Mouse (Mus musculus) naive thymus-derived CD4-positive, alpha-beta T cell, adult 2 months (primary cell): Measurements from ENCODE around the gene Sowahd.

Source experiments
- DNase-seq: peaks from one replicate; pipeline ENCODE4 v3.0.0-alpha.2; 2011; ENCODE audit warnings: low read depth

The Sowahd gene

GRCm38 (mm10) chrX:37091457-37091856 is 42.8 kb downstream of the Sowahd start:
- no peak for DNase-seq

DNA sequence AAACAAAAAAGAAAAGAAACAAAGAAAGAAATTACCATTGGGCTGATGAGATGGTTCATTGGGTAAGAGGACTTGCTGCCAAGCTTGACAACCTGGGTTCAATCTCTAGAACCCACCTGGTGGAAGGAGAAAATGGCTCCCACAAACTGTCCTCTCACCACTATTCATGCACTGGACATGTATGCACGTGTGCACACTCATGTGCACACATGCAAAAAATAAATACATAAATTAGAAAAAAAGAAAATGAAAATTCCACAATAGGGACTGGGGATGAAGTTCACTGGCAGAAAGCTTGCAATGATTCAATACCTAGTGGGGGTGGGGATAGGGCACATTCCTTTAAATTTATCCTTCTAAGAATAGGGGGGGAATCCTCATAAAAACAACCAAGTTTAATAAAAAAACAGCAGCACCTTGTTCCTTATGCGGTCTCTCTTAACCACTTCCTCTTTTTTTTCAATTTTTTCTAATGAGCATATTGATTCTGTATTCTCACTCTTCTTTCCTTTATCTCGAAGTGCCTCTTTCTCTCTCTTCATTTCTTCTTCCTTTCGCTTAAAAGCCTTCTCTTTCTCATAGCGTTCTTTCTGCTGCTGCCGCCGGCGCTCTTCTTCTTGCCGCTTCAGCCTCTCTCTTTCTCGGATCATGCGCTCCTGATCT is 46.6 kb downstream of the Sowahd start:
- no peak for DNase-seq

- DNase-seq, result no peak
Observed at GRCm38 (mm10) chrX:37098681-37099080, 50.0 kb downstream of the Sowahd start.
